Mouse (Mus musculus): ENCODE data around the gene Prkd2. TPM values are rescaled to one million over a fixed set of nuclear protein-coding genes. Genes with fewer than 3 reads are reported as not detected.
A peak's percentile ranks its signal among the peaks of the same experiment; 100 is the strongest.

Prkd2 gene
- total RNA-seq, 2 experiments from 2014 or later = 5.0 to 5.3 TPM

DNA sequence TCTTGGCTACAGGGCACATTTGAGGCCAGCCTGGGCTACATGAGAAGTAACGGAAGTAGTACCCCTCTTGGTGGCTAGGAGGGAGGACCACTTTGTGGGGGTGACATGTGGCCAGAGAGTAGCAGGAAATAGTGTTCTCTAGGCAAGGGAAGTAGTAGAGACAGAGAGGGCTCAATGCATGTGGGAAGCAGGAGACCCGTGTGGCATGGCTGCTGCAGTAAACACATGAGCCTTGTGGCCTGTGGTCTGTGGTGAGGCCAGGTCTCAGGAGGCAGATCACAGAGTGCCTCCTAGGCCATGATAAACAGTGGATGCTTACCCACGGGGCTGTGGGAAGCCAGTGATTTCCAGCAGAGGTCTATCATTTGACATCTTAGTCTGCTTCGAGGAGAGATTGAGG lies 15.4 kb upstream of the Prkd2 start:
- DNase-seq = no peak

DNA sequence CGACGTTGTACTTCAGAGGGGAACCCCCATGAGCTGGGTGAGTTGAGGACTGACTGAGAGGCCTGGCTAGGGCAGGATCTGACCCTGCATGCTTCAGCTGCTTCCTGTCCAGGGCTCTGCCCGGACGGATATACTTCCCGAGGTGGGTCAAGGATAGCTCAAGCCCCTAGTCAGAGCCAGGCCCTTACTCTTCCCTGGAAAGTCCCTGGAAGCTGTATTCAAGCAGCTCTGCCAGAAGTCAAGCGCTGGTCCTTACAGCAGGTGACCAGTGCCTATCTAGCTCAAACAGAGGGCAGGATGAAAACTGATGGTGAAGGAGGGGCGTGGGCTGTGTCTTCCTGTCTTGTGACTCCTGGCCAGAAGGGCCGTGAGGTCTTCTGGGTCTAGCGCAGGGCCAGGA lies 12.3 kb upstream of the Prkd2 start:
- no peak for DNase-seq

DNA sequence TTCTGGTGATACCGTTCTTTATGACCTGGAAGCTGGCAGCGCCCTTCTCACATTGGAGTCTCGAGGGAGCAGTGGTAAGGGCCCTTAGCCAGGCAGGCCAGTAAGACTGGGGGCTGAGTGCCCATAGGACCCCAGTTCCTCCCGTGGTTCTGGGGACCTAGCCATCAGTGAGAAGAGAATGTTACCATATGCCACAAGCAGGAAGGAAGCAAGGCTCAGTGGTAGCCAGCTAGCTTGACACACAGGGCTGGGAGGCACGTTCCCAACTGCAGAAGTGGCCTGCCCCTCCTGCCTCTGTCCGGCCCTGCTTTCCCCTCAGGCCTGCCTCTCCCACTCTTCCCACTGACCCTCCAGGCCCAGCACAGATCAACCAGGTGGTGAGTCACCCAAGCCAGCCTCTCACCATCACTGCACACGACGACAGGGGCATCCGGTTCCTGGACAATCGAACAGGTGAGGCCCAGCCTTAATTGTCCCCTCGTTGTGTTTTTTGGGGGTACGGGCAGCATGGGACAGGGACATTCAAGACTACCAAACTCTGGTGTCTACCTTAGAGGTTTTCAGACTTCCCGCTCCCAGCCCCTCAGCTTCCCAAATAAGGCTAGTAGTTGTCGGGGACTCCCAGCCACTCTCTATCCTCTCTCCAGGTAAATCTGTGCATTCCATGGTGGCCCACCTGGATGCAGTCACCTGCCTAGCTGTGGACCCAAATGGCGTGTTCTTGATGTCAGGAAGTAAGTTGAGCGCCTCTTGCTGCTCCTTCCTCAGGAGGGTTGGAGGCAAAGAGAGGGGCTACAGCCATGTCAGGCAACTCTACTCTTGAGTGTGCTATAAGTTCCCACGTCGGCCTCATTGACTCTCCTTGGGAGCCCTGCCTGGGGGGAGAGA lies 4.5 kb upstream of the Prkd2 start:
- DNase-seq = no peak

DNA sequence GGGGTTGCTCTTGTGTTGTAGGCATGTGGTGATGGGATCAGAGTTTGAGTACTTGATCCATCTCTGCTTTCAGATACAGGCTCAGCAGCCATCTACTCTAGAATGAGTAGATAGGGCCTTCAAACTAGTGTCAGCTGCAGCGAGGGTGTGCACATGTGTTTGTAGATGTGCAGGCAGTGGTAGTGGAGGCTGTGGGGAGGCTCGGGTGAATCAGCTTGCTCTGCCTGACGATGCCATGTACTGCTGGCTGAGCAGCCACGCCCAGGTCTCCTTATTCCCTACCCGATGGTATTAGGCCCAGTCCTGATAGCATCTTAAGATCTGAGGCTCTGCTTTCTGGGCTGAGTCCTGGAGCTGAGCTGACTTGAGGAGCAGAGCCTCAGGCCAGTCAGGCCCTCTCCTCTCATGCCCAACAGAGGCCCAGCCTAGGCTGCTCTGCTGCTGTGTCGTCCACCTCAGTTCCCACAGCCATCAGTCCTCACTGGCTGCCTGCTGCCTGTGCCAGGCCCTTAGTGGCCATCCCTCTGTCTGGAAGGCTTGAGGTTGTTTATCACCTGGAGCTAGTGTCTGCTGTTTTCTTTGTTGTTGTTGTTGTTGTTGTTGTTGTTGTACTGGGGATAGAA lies 3.8 kb upstream of the Prkd2 start:
- DNase-seq = no peak

DNA sequence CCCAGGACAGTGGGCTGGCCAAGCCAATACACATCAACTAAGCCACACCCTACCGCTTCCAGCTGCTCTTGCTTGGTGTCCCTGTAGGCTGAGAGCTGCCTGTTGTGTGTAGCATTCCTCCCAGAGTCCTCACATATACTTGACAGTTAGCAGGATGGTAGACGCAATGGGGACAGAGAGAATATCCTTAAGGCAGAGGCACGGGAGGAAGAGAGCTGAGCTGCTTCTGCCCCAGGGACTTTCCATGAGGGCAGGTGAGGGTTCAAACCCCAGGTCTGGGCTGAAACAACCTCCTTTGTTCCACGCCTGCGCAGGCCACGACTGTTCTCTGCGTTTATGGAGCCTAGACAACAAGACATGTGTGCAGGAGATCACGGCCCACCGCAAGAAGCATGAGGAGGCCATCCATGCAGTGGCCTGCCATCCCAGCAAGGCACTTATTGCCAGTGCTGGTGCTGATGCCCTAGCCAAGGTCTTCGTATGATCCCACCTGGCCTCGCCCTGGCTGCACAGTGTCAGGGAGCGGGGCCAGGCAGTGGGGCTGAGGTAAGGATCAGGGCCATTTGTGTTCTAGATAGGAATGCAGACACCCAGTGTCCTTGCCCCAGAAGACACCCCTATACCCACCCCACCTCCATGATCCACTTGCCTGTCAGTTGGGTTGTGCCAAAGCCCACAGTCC lies 3.1 kb upstream of the Prkd2 start:
- no peak for DNase-seq

DNA sequence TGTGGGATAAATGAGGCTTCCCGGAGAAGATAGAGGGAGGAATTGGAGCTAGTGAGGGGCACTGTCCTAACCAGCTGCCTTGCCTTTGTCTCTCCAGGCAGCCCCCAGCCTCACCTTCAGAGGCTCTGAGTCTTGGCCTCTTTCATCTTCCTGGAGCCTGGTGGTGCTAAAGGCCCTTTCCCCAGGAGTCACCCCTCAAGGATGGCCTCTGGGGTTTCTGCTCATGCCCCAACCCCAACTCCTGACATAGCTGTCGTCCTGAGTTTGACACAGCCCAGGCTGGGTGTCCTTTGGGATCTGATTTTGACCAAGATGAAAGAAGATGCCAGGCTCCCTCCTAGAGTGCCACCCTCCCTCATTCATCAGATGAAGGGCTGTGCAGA lies 2.6 kb upstream of the Prkd2 start:
- DNase-seq = no peak

DNA sequence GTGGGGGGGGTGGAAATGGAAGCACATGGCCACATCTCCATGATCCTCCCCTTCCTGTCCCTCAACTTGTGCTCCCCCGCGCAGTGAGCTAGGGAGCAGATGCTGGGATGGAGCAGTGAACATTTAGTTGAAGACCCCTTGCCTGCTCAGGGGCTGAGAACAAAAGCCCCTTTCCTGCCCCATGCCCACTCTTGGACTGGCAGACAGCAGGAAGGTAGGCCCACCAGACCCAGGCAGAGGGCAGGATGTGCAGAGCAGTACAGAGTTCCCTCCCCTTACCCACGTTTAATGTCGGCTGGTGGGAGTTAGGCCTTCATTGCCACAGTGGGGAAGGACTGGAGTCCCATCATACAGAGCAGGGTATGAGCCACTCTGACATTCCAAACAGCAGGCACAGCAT lies 1.6 kb upstream of the Prkd2 start:
- DNase-seq = no peak

DNA sequence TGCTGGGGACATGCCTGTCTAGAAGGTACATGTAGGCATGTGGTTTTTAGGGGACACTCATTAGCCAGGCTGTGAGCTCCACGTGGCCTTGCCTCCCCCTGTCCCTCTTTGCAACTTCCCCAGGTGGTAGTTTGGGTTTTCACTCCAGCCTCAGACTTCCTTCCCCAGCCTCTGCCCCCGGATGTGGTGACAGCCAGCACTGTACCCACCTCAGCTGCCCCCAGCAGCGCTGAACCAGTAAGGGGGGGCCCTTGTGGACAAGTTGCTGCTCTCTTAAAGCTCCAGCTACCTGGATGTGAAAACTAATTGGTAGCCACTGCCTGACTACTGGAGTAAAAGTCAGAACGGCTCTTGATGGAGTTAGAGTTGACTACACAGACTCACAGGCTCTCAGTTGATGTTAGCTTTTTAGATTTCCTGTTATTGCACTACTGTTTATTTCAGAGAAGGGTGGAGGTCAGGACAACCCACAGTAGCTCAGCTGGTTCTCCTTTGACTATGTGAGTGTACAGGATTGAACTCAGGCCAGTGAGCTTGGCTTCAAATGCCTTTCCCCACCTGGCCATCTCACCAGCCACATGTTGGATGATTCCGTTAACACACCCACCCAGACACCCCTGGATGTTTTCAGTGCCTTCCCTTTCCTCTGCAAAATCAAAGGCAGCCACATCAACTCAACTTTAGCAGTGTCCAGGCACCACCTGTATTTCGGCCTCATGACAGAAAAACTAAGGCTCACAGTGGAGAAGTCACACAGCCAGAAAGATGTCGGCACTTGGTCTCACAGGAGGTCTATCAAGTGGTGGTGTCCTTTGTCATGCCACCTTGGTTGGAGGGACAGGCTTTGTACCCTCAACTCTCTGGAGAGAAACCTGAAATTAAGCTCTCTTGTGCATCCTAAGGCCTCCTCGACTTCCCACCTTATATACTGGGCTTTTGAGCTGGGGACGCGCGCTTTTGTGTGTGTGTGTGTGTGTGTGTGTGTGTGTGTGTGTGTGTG lies 841 bp upstream of the Prkd2 start:
- no peak for DNase-seq

DNA sequence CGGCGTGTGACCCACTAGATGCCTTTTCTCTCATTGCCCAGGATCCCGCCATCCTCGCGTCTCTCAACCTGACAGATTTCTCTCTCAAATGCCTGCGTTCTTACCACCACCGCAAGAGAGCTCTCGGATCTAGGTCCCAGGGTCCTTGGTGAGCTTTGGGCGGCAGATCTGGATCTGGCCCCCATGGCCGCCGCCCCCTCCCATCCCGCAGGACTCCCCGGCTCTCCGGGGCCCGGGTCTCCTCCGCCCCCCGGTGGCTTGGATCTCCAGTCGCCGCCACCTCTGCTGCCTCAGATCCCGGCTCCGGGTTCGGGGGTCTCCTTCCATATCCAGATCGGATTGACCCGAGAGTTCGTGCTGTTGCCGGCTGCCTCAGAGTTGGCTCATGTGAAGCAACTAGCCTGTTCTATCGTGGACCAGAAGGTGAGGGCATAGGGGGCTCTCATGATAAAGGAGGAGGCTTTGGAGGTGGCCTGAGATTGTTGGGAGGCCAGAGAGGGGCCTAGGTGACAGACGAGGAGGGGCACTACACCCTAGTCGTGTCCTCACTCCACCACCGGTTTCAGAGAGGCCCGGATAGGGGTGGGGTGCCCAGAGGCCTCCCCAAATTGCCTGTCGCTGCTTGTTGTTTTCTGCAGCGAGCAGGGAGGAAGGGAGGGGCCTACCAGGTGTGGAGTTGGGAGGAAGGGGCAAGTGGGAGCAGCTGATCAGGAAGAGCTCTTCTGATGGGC lies 904 bp downstream of the Prkd2 start:
- DNase-seq = peak; percentile 45

DNA sequence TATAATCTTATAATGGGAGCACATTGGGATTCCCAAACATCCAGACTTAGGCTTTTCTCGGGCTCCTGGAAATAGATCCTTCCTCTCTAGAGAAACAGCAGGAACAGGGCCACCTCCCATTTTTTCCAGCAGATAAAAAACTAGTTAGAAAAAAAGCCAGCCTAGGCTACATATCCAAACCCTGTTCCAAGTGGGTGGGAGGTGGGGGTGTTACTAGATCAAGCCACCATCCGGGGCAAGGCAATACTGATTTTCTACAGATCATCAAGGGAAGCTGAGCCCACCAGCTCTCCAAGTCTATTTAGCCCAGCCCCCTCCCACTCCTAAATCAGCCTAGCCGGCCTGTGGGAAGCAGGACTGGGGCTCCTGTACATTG lies 2.0 kb downstream of the Prkd2 start:
- DNase-seq = no peak

DNA sequence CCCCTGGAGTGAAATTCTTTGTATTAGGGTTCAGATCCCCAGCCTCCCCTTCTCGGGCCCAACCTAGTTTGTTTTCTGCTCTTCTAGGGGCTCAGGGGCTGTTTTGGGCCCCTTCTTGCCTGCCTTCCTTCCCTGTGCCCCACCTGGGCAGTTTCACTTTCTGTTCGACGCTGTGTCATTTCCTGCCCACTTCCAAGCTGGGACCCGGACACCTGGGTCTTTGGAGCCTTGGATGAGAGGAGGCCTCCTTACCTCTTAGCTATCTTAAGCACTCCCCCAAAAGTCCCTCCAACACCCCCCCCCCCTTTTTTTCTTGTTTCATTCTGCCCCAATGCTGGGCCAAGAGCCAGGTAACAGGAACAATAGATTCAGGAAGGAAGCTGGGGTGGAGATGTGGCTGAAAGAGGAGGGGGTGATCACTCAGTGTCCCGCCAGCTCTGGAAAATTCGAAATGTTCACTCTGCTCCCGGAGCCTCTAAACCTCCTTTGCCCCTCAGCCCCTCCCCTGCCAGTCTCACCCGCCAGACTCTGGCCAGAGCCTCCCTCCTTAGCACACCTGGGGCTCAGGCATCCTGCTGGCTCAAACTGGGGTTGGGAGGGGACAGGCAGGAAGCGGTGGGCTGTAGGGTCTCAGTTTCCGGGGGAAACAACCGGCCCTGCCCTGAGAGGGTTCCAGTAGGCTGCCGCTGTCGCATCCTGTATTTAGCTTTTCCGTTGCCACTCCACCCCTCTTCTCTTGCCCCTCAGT lies 2.5 kb downstream of the Prkd2 start:
- DNase-seq = peak; percentile 67

DNA sequence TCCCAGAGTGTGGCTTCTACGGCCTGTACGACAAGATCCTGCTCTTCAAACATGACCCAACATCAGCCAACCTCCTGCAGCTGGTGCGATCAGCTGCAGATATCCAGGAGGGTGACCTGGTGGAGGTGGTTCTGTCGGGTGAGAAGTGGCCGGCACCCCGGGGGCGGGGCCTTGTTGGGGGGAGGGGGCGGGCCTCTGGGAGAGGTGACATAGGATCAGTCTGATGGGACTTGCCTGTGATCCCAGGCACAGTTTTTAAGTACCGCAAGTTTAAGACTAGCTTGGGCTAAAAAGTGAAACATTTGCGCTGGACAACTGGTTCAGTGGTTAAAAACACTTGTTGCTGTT lies 3.1 kb downstream of the Prkd2 start:
- DNase-seq = no peak

DNA sequence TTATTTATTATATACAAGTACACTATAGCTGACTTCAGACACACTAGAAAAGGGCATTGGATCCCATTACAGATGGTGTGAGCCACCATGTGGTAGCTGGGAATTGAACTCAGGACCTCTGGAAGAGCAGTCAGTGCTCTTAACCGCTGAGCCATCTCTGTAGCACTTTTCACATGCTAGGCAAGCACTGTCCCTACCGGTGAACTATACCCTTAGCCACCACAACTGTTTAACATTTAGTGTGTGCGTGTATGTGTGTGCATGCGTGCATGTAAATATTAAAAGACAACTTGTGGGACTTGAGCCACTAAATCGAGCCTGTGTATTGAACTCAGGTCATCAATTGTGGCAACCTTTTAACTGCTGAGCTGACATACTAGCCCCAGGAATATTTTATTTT lies 4.1 kb downstream of the Prkd2 start:
- DNase-seq = no peak

DNA sequence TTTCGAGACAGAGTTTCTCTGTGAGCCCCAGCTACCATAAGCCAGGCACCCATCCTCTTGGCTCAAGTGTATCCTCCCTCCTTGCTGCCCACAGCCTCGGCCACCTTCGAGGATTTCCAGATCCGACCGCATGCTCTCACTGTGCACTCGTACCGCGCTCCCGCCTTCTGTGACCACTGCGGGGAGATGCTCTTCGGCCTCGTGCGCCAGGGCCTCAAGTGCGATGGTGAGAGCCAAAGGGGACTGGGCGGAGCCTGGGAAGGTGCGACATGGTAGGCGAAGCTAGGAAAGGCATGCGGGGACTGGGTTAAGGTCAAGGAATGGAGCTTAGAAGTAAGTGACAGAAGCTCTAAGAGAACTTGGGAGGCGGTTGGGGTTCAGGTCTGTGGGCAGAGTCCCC lies 4.8 kb downstream of the Prkd2 start:
- no peak for DNase-seq

DNA sequence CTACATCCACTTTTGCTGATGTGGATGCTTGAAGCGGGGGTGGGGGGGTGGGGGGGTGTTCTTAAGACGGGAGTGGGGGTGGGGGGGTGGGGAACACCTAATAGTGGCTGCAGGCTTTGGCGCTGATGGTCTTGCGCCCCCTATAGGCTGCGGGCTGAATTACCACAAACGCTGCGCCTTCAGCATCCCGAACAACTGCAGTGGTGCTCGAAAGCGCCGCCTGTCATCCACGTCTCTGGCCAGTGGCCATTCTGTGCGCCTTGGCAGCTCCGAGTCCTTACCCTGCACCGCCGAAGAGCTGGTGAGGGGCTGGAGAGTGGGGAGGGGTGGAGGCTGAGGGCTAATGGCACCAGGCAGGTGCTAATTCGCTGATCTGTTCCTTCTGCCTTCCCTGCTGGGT lies 5.9 kb downstream of the Prkd2 start:
- DNase-seq = no peak

DNA sequence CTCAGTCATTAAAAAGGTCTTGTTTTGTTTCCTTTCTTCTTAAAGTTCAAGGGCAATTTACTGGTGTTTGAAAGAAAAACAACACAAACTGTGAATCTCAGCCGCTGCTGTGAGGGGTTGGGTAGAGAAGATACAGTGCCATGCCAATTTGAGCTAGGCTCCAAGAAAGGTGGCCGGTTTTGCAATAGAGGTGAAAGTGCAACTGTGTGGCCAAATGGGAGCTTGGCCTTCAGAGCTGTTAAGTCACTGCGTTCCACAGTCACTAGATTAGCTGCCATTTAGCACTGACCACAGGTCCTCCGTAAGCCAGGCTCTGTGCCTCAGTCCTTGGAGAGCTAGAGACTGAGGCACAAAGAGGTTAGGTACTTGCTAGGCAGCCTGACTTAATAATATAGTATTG lies 8.9 kb downstream of the Prkd2 start:
- no peak for DNase-seq

DNA sequence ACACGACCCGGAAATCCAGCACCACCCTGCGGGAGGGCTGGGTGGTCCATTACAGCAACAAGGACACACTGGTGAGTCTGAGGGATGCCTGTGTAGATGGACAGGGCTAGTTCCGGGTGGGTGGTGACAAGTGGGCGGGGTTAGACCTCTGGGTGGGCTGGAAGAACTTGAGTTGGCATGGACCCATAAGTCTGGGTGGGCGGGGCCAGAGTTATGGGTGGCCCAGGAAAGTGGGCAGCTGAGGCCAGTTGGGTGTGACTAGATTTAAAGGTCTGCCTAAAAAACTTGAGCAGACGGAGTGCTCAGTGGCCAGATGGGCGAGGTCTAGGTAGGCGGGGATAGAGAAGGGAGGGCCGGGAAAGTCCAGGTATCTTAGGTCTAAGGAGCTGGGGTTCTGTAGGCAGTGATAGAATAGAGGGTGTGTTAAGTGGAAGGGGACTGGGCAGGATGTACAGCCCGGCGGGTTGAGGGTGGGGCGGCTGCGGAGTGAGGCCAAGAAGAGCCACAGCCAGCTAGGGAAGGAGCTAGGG lies 10.7 kb downstream of the Prkd2 start:
- no peak for DNase-seq

DNA sequence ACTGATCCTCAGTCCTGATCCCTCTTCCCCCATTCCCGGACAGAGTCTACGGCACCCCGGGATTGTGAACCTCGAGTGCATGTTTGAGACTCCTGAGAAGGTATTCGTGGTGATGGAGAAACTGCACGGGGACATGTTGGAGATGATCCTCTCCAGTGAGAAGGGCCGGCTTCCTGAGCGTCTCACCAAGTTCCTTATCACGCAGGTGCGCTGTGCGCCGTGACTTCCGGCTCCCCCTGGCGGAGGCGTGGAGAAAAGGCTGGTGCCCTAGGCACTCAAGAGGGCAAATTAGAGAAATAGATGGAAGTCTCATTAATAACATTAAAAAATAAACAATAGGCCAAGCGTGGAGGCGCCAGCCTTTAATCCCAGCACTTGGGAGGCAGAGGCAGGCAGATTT lies 15.6 kb downstream of the Prkd2 start:
- DNase-seq = no peak

DNA sequence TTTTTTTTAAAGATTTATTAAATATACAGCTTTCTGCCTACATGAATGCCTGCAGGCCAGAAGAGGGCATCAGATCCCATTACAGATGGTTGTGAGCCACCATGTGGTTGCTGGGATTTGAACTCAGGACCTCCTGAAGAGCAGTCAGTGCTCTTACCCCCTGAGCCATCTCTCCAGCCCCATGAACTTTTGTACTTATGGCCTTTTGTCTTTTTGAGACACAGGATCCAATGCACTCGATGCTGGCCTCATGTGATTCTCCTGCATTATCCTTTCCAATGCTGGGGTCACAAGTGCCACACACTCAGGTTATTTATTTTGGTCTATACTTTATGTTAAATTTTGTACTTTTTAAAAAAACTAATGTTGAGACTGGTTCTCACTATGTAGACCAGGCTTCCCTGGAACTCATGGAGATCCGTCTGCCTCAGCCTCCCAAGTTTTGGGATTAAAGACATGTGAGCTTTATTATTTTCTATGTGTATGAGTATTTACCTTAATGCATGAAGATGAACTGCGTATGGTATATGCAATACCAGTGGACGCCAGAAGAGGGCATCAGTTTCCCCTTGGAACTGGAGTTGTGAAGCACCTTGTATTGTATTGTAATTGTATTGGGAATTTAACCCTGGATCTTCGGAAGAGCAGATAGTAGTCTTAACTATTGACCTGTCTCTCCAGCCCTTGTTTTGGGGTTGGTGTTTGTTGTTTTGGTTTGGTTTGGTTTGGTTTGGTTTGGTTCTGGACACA lies 17.4 kb downstream of the Prkd2 start:
- DNase-seq = no peak

DNA sequence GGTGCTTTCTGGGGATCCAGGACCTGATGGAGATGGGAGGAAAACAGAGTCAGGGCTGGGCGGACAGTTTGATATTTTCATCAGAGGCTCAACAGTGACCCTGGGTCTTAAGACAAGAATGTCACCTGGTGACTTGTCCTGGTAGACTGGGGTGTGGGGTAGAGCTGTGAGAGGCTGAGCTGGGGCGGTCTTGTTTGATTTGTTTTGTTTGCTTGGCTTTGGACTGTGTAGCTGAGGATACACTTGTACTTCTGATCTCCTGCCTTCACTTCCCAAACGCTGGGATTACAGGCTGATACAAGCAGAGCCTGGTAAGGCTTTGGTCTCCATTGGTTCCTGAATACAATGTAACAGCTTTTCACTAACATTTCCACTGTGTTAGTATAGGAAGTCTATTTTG lies 24.8 kb downstream of the Prkd2 start:
- no peak for DNase-seq
